Mouse (Mus musculus) liver, postnatal 0 days (tissue): ENCODE measurements around the gene Cd164. TPM values are rescaled to one million over a fixed set of nuclear protein-coding genes. Genes with fewer than 3 reads are reported as not detected.

Experiments
- ATAC-seq: fragments of 200-750 bp; cut with Nextera tagmentation; 2 replicates; pipeline ENCODE4 v1.8.0; 2017; ENCODE audit warnings: mild to moderate bottlenecking, moderate library complexity
- DNase-seq: peaks from one replicate; pipeline ENCODE4 v3.0.0-alpha.2; 2016
- H3K27ac ChIP-seq: fragments of 300-500 bp; sonication (generic); 2 replicates; pipeline ENCODE4 v1.5.1; 2014; ENCODE audit warnings: antibody characterized with exemption, moderate library complexity, mild to moderate bottlenecking, low read depth
- H3K27me3 ChIP-seq: fragments of 300-500 bp; sonication (generic); 2 replicates; pipeline ENCODE4 v1.6.1; 2014; ENCODE audit warnings: low read length, control low read depth, mixed read lengths; ENCODE audit not compliant: insufficient read depth
- H3K36me3 ChIP-seq: fragments of 300-500 bp; sonication (generic); replicated peaks from 2 replicates; pipeline ENCODE4 v1.6.1; 2014; ENCODE audit warnings: mild to moderate bottlenecking, control low read depth, low read length, moderate library complexity, mixed read lengths; ENCODE audit not compliant: insufficient read depth
- H3K4me1 ChIP-seq: fragments of 300-500 bp; sonication (generic); 2 replicates; pipeline ENCODE4 v1.6.1; 2014; ENCODE audit warnings: antibody characterized with exemption, mild to moderate bottlenecking, control low read depth; ENCODE audit not compliant: insufficient read depth
- H3K4me2 ChIP-seq: fragments of 300-500 bp; sonication (generic); 2 replicates; pipeline ENCODE4 v1.6.1; 2014; ENCODE audit warnings: low read depth, mild to moderate bottlenecking, low read length, moderate library complexity, mixed read lengths
- H3K4me3 ChIP-seq: fragments of 300-500 bp; sonication (generic); 2 replicates; pipeline ENCODE4 v1.5.1; 2014; ENCODE audit warnings: low read depth, low read length
- H3K9ac ChIP-seq: fragments of 300-500 bp; sonication (generic); replicated peaks from 2 replicates; pipeline ENCODE4 v1.6.1; 2014; ENCODE audit warnings: mild to moderate bottlenecking, moderate library complexity
- H3K9me3 ChIP-seq: fragments of 300-500 bp; sonication (generic); 2 replicates; pipeline ENCODE4 v1.6.1; 2016; ENCODE audit warnings: mild to moderate bottlenecking, control low read depth, low read length, mixed read lengths
- CTCF ChIP-seq: sonication (generic); IDR thresholded peaks from 2 replicates; pipeline ENCODE4 v1.5.1; 2016; ENCODE audit warnings: antibody characterized with exemption, low read depth
- EP300 ChIP-seq: IDR thresholded peaks from 2 replicates; pipeline ENCODE4 v1.6.1; 2016; ENCODE audit warnings: antibody characterized with exemption, low read depth, mild to moderate bottlenecking
- WGBS: fragments of 180-500 bp; shearing (Covaris S2); extraction: QIAGEN DNeasy Blood & Tissue Kit; methylation state at CpG from one replicate; pipeline ENCODE4 v1.1.7; 2014; ENCODE audit not compliant: insufficient replicate concordance; 5-methylcytosine and 5-hydroxymethylcytosine counted together
- polyA plus RNA-seq: library from polyadenylated mRNA; unstranded; fragments of >200 nt; fragmentation: Nextera tagmentation; extraction: Ambion mirVana; gene quantifications from 2 replicates; pipeline ENCODE4 v1.2.1, GENCODE M21; 2015

Gene Cd164
- polyA plus RNA-seq, 1 experiment from 2014 or later: 93.3 TPM

DNA sequence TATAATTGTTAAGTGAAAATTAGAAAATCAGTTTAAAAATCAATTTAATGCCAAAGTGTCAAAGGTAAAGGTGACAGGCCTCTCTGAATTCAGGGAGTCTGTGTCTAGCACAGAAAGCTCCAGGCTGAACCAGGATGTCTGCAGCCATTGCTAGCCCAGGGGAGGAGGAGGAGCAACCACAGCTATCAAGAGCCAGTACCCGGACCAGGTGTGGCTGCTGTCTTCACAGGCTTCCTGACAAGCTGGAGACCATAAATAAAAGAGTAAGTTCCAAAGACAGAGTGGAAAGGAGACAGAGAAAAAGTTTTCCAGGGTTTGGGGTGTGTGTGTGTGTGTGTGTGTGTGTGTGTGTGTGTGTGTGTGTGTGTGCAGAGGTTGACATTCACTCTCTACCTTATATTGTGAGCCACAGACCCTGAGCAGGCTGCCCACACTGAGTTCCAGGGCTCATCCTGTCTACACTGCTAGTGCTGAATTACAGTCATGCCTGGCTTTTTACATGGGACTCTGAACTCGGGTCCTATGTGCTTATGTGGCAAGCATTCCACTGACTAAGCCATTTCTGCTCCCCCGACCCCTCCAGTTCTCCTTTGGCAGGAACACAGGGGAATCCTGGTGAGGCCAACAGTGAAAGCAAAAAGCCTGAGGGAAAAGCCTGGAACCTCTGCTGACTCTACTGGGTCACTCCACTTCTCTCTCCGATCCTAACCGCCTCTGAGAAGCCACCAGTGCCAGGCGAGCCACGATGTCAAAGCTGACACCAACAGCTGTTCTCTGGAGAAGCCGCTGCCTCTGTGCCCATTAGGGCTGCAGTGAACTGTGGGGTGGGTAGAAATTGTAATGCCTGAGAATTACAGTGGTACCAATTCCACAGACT lies 56.5 kb downstream of the Cd164 start:
- Histone ChIP-seq H3K9ac (no peak overlapping the region), H3K9me3 (no peaks in the 10 kb centered on the region), H3K27me3 (no peaks in the 10 kb centered on the region), H3K36me3 (no peaks in the 10 kb centered on the region), H3K4me1 (peaks cover 24% of the 10 kb centered on the region), H3K27ac (no peak overlapping the region), H3K4me2 (no peak overlapping the region), H3K4me3 (no peak overlapping the region)
- TF ChIP-seq EP300 (no peak), CTCF (no peak)
- WGBS: 57% methylated on average over 8 of the region's 8 CpGs
- peak; percentile 70 for ATAC-seq
- no peak for DNase-seq

DNA sequence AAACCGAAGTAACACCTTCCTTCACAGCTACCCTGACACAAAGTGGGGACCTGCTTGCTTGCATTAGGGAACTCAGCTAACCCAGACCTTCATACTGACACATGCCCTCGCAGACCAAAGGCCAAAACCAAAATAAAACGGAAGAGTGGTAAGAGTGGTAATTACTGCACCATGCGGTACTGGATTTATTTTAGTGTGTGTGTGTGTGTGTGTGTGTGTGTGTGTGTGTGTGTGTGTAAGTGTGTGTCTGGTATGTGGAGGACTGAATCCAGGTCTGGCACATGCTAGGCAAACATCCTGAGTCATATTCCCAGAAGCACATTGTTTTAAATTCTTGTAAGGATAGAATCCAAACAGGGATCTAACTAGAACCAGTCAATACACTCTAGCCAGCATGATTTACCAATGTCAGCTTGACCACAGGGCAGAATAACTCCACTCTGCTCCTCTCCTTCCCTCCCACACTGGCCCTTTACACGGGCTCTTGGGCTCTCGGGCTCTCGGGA lies 57.2 kb downstream of the Cd164 start:
- TF ChIP-seq EP300 (no peak), CTCF (no peak)
- 67% methylated on average over 7 of the region's 7 CpGs for WGBS
- Histone ChIP-seq H3K4me3 (no peak overlapping the region), H3K4me2 (no peak overlapping the region), H3K36me3 (no peaks in the 10 kb centered on the region), H3K9me3 (no peaks in the 10 kb centered on the region), H3K27ac (no peak overlapping the region), H3K27me3 (no peaks in the 10 kb centered on the region), H3K4me1 (peaks cover 24% of the 10 kb centered on the region), H3K9ac (no peak overlapping the region)
- ATAC-seq (no peak), DNase-seq (no peak)

DNA sequence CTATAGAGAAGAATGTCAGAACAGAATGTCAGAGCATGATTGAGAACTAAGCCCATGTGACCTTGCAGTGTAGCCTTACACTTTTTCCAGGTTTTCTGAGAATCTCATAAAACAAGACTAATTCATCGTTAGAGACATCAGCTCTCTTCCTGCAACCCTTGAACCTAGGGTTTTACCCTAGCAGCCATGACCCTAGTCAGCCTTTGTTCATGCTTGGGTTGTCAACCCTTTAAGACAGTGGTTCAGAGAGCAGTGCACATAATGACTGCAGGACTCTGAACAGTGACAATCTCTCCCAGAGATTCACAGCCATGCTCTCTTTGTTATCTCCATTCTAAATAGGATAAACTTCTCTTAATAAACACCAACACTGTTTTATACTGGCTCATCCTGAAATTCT lies 59.3 kb downstream of the Cd164 start:
- Histone ChIP-seq H3K4me1 (peaks cover 14% of the 10 kb centered on the region; the same call in 1 of the 2 replicates), H3K27ac (no peak overlapping the region), H3K36me3 (no peaks in the 10 kb centered on the region), H3K9ac (no peak overlapping the region), H3K27me3 (no peaks in the 10 kb centered on the region), H3K9me3 (no peaks in the 10 kb centered on the region), H3K4me3 (no peak overlapping the region), H3K4me2 (no peak overlapping the region)
- DNase-seq: no peak
- no peak for ATAC-seq
- 46% methylated on average over 1 of the region's 1 CpGs for WGBS
- TF ChIP-seq EP300 (no peak), CTCF (no peak)

DNA sequence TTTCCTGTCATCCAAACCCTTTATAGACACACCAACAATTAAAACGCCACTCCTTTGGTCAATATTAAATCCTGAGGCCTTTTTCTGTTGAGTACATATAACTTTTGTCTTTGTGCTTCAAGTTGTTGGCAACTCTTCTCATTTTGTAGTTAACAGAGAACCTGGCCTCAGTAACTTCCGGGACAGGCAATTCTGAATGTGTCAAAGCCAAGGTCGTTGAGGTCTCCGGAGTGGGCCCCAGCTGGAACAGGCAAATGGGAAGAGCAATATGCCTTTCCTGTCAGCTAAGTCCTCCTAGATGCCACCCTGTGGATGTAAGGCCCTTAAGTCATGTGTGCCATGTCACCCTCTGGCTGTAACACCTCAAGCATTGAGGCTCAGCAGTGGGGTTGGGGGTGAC lies 61.2 kb downstream of the Cd164 start:
- H3K36me3 ChIP-seq: no peaks in the 10 kb centered on the region
- WGBS: 69% methylated on average over 4 of the region's 4 CpGs

More for the DNA sequence above, 61.2 kb downstream of the Cd164 start:
- no peak overlapping the region for H3K27ac ChIP-seq
- no peaks in the 10 kb centered on the region for H3K9me3 ChIP-seq
- peaks cover 3% of the 10 kb centered on the region; the same call in 1 of the 2 replicates for H3K4me1 ChIP-seq
- ATAC-seq (no peak), DNase-seq (no peak)
- H3K4me3 ChIP-seq: no peak overlapping the region
- H3K4me2 ChIP-seq: no peak overlapping the region
- TF ChIP-seq CTCF (no peak), EP300 (no peak)
- H3K9ac ChIP-seq: no peak overlapping the region
- no peaks in the 10 kb centered on the region for H3K27me3 ChIP-seq

Other genes with a start within 250 kb of the Cd164 start
- gene Fig4, start 216.2 kb upstream of the Cd164 start, polyA plus RNA-seq: 5.8 and 6.0 TPM in 2 replicates
- not detected in 2 replicates for gene Ak9, start 215.4 kb upstream of the Cd164 start, polyA plus RNA-seq
- gene Zbtb24, start 69.0 kb upstream of the Cd164 start, polyA plus RNA-seq: 3.9 and 4.7 TPM in 2 replicates
- 4.3 TPM in 2 replicates for gene Mical1, start 43.1 kb upstream of the Cd164 start, polyA plus RNA-seq
- 17.9 and 19.7 TPM in 2 replicates for gene Smpd2, start 29.0 kb upstream of the Cd164 start, polyA plus RNA-seq
- gene Ppil6, start 29.0 kb upstream of the Cd164 start, polyA plus RNA-seq: 0.22 and 0.25 TPM in 2 replicates
- gene Ccdc162, start 197.2 kb downstream of the Cd164 start, polyA plus RNA-seq: 0.36 and 0.62 TPM in 2 replicates